Mouse (Mus musculus) stomach, postnatal 0 days (tissue): ENCODE measurements around the gene Bpifb5. TPM values are rescaled to one million over a fixed set of nuclear protein-coding genes. Genes with fewer than 3 reads are reported as not detected.
A peak's percentile ranks its signal among the peaks of the same experiment; 100 is the strongest.

Source experiments
- ATAC-seq: fragments of 200-750 bp; cut with Nextera tagmentation; 2 replicates; pipeline ENCODE4 v1.8.0; 2017; ENCODE audit not compliant: low FRiP score, low TSS enrichment
- DNase-seq: peaks from one replicate; pipeline ENCODE4 v3.0.0-alpha.2; 2016; ENCODE audit warnings: low spot score
- H3K27ac ChIP-seq: fragments of 300-500 bp; sonication (generic); replicated peaks from 2 replicates; pipeline ENCODE4 v1.5.1; 2014; ENCODE audit warnings: mild to moderate bottlenecking, control low read depth
- H3K27me3 ChIP-seq: fragments of 300-500 bp; sonication (generic); 2 replicates; pipeline ENCODE4 v1.6.1; 2014; ENCODE audit warnings: low read length; ENCODE audit not compliant: control insufficient read depth, insufficient read depth
- H3K36me3 ChIP-seq: fragments of 300-500 bp; sonication (generic); 2 replicates; pipeline ENCODE4 v1.6.1; 2014; ENCODE audit warnings: low read length, mixed read lengths; ENCODE audit not compliant: control insufficient read depth, insufficient read depth
- H3K4me1 ChIP-seq: fragments of 300-500 bp; sonication (generic); replicated peaks from 2 replicates; pipeline ENCODE4 v1.6.1; 2014; ENCODE audit warnings: antibody characterized with exemption; ENCODE audit not compliant: control insufficient read depth, insufficient read depth
- H3K4me2 ChIP-seq: fragments of 300-500 bp; sonication (generic); replicated peaks from 2 replicates; pipeline ENCODE4 v1.6.1; 2014; ENCODE audit warnings: low read depth, mild to moderate bottlenecking, control low read depth, moderate library complexity
- H3K4me3 ChIP-seq: fragments of 300-500 bp; sonication (generic); 2 replicates; pipeline ENCODE4 v1.5.1; 2014; ENCODE audit warnings: low read depth, low read length, control low read depth
- H3K9ac ChIP-seq: fragments of 300-500 bp; sonication (generic); 2 replicates; pipeline ENCODE4 v1.6.1; 2014; ENCODE audit warnings: mild to moderate bottlenecking, low read length, control low read depth, mixed read lengths
- H3K9me3 ChIP-seq: fragments of 300-500 bp; sonication (generic); 2 replicates; pipeline ENCODE4 v1.6.1; 2016; ENCODE audit warnings: low read length; ENCODE audit not compliant: control insufficient read depth
- CTCF ChIP-seq: IDR thresholded peaks from 2 replicates; pipeline ENCODE4 v1.5.1; 2016; ENCODE audit warnings: antibody characterized with exemption, low read depth, mild to moderate bottlenecking, moderate library complexity
- EP300 ChIP-seq: optimal IDR thresholded peaks from 2 replicates; pipeline ENCODE3; 2016; ENCODE audit warnings: antibody characterized with exemption
- WGBS: fragments of 180-500 bp; shearing (Covaris S2); extraction: QIAGEN DNeasy Blood & Tissue Kit; methylation state at CpG from one replicate; pipeline ENCODE4 v1.1.7; 2014; 5-methylcytosine and 5-hydroxymethylcytosine counted together
- polyA plus RNA-seq: library from polyadenylated mRNA; unstranded; fragments of >200 nt; fragmentation: Nextera tagmentation; extraction: Ambion mirVana; gene quantifications from 2 replicates; pipeline ENCODE4 v1.2.1, GENCODE M21; 2015

Gene Bpifb5
- polyA plus RNA-seq, 1 experiment from 2014 or later: 12.2 TPM

- Histone ChIP-seq H3K4me2 (no peak overlapping the region), H3K4me1 (no peaks in the 10 kb centered on the region), H3K27ac (peak overlapping the region; percentile 81), H3K36me3 (no peaks in the 10 kb centered on the region), H3K27me3 (no peaks in the 10 kb centered on the region), H3K9ac (no peak overlapping the region), H3K9me3 (no peaks in the 10 kb centered on the region), H3K4me3 (no peak overlapping the region)
- WGBS: 53% methylated on average over 7 of the region's 7 CpGs
- peak; percentile 80 for DNase-seq
- TF ChIP-seq EP300 (no peak), CTCF (no peak)
- peak; percentile 78 for ATAC-seq
Measured at GRCm38 (mm10) chr2:154189877-154190434, 33.6 kb upstream of the Bpifb5 start.

GRCm38 (mm10) chr2:154190546-154191258 is 32.8 kb upstream of the Bpifb5 start, which contains the start of gene Bpifb1:
Gene Bpifb1, plus strand, starts transcription at chr2:154190818.
- Histone ChIP-seq H3K27me3 (no peaks in the 10 kb centered on the region), H3K9ac (peak within 1 kb of the TSS; percentile 45), H3K36me3 (no peaks in the 10 kb centered on the region), H3K4me2 (peak within 1 kb of the TSS; percentile 34), H3K9me3 (no peaks in the 10 kb centered on the region), H3K27ac (peak within 1 kb of the TSS; percentile 81), H3K4me3 (peak within 1 kb of the TSS; percentile 19), H3K4me1 (no peaks in the 10 kb centered on the region)
- peak; percentile 78 for ATAC-seq
- WGBS: 71% methylated on average over 11 of the region's 11 CpGs
- TF ChIP-seq CTCF (peak; percentile 61), EP300 (no peak)
- DNase-seq: peak; percentile 84

- Histone ChIP-seq H3K4me2 (peak overlapping the region; percentile 34), H3K36me3 (no peaks in the 10 kb centered on the region), H3K9ac (0 out of 2 replicates have a peak overlapping the region, but pooled peaks have one; percentile 43), H3K27me3 (no peaks in the 10 kb centered on the region), H3K4me3 (no peak overlapping the region), H3K4me1 (no peaks in the 10 kb centered on the region), H3K9me3 (no peaks in the 10 kb centered on the region), H3K27ac (peak overlapping the region; percentile 81)
- no peak for TF ChIP-seq EP300
- TF ChIP-seq CTCF: no peak
- 73% methylated on average over 2 of the region's 2 CpGs for WGBS
- DNase-seq: no peak
- no peak for ATAC-seq
Measured at GRCm38 (mm10) chr2:154192141-154192540, 31.4 kb upstream of the Bpifb5 start.

- H3K9me3 ChIP-seq: no peaks in the 10 kb centered on the region
- no peaks in the 10 kb centered on the region for H3K4me1 ChIP-seq
- peak overlapping the region; percentile 67 for H3K27ac ChIP-seq
- H3K27me3 ChIP-seq: no peaks in the 10 kb centered on the region
- WGBS: 69% methylated on average over 4 of the region's 4 CpGs
- H3K4me2 ChIP-seq: peak overlapping the region; percentile 34
- no peaks in the 10 kb centered on the region for H3K36me3 ChIP-seq
- TF ChIP-seq EP300: no peak
- TF ChIP-seq CTCF: no peak
- DNase-seq (no peak), ATAC-seq (no peak)
- H3K4me3 ChIP-seq: 0 out of 2 replicates have a peak overlapping the region, but pooled peaks have one; percentile 10
- H3K9ac ChIP-seq: no peak overlapping the region
Measured at GRCm38 (mm10) chr2:154193071-154193470, 30.5 kb upstream of the Bpifb5 start.

- ATAC-seq (peak; percentile 46), DNase-seq (peak; percentile 77)
- H3K4me2 ChIP-seq: peak overlapping the region; percentile 34; the same call in 1 of the 2 replicates
- peak overlapping the region; percentile 67 for H3K27ac ChIP-seq
- H3K27me3 ChIP-seq: no peaks in the 10 kb centered on the region
- 37% methylated on average over 5 of the region's 5 CpGs for WGBS
- H3K36me3 ChIP-seq: no peaks in the 10 kb centered on the region
- no peaks in the 10 kb centered on the region for H3K9me3 ChIP-seq
- no peak overlapping the region for H3K4me3 ChIP-seq
- no peak for TF ChIP-seq CTCF
- peak; percentile 69 for TF ChIP-seq EP300
- no peak overlapping the region for H3K9ac ChIP-seq
- H3K4me1 ChIP-seq: no peaks in the 10 kb centered on the region
Measured at GRCm38 (mm10) chr2:154193994-154194504, 29.5 kb upstream of the Bpifb5 start.

- H3K9me3 ChIP-seq: no peaks in the 10 kb centered on the region
- no peaks in the 10 kb centered on the region for H3K36me3 ChIP-seq
- H3K4me2 ChIP-seq: no peak overlapping the region
- ATAC-seq (no peak), DNase-seq (no peak)
- H3K9ac ChIP-seq: no peak overlapping the region
- H3K4me3 ChIP-seq: no peak overlapping the region
- H3K27ac ChIP-seq: no peak overlapping the region
- H3K4me1 ChIP-seq: no peaks in the 10 kb centered on the region
- TF ChIP-seq CTCF (no peak), EP300 (no peak)
- H3K27me3 ChIP-seq: no peaks in the 10 kb centered on the region
- 84% methylated on average over 9 of the region's 9 CpGs for WGBS
Measured at GRCm38 (mm10) chr2:154197036-154197435, 26.5 kb upstream of the Bpifb5 start.
